Mouse (Mus musculus) ES-Bruce4 (cell line): ENCODE data around the gene Vmn2r77.

ENCODE experiments used
- CTCF ChIP-seq: IDR thresholded peaks from one replicate; pipeline ENCODE4 v1.8.1; 2011; ENCODE audit warnings: low read depth, low read length
- EP300 ChIP-seq: IDR thresholded peaks from 2 replicates; pipeline ENCODE4 v1.6.1; 2011; ENCODE audit warnings: low read depth, low read length; ENCODE audit not compliant: insufficient read depth
- POLR2A ChIP-seq: IDR thresholded peaks from one replicate; pipeline ENCODE4 v1.8.1; 2011; ENCODE audit warnings: low read length; ENCODE audit not compliant: insufficient read depth

DNA sequence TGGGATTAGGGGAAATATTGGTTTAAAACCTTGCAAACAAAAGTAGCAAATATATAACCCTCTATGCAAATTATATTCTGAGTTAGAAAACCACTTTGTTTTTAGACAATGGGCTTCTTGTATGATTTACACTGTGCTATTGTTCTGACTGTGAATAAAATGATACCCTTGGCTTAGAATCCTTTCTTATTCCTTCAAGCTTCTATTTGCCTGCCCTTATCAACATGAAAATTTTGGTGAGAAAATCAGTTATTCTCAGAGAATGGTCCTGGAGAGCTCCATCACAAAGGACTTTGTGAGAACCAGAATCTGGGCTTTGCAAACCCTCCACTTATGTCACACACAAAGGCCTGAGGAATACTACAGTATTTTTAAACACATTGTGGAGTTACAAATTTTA lies 30.2 kb upstream of the Vmn2r77 start:
- TF ChIP-seq POLR2A (no peak), EP300 (no peak), CTCF (no peak)
